ENCODE assay signal across 10 mouse cellular contexts in genomic region chr2:72202252-72202651, GRCm38 (mm10).
DNase-seq lines count a peak whose midpoint lies in the region; ATAC-seq and TF ChIP-seq lines count a peak whose summit lies in the region.
"Had no signal": no experiment of that assay in that cellular context is flagged by ENCODE, and none has a peak within 500 bp of the region (broad histone marks: within the 10 kb centered on the region; RNA-seq: fewer than 3 reads in every experiment).

No protein-coding gene starts in this region.

- TF ChIP-seq CTCF in lung, adult 2 months (IDR thresholded peaks at IDR 0.05; ENCODE audit: insufficient read depth, low read length), result no peak
- no peak for TF ChIP-seq CTCF in olfactory bulb, adult 2 months (IDR thresholded peaks at IDR 0.05; ENCODE audit: insufficient read depth, low read depth, low read length)

- H3K9ac ChIP-seq in heart, embryonic 12.5 days, result no peak overlapping the region
- no peak overlapping the region for H3K9ac ChIP-seq in midbrain, embryonic 14.5 days (replicated peaks; ENCODE audit: low read length)
- H3K9ac ChIP-seq: liver, embryonic 13.5 days had no signal

- no peak overlapping the region for H3K4me3 ChIP-seq in lung, adult 2 months (replicated peaks; ENCODE audit: extremely low read depth, low read depth, low read length)
- no peak overlapping the region for H3K4me3 ChIP-seq in heart, embryonic 12.5 days
- H3K4me3 ChIP-seq in olfactory bulb, adult 2 months (ENCODE audit: insufficient read depth, low read depth, low read length), result no peak overlapping the region
- H3K4me3 ChIP-seq in midbrain, embryonic 14.5 days (replicated peaks; ENCODE audit: low read depth, low read length), result no peak overlapping the region
- H3K4me3 ChIP-seq: liver, embryonic 13.5 days had no signal

- ATAC-seq in heart, embryonic 12.5 days (ENCODE audit: insufficient number of reproducible peaks, low FRiP score), result no peak; the same call in 1 of the 2 replicates
- no peak for ATAC-seq in midbrain, embryonic 14.5 days (ENCODE audit: low FRiP score, low TSS enrichment)
- ATAC-seq in erythroid progenitor cell, adult 5-6 weeks (replicated peaks; ENCODE audit: low FRiP score, poor library complexity, severe bottlenecking), result no peak

- no peak overlapping the region for H3K4me2 ChIP-seq in heart, embryonic 12.5 days
- no peak overlapping the region for H3K4me2 ChIP-seq in midbrain, embryonic 14.5 days (ENCODE audit: low read length)
- H3K4me2 ChIP-seq: liver, embryonic 13.5 days had no signal

- peaks cover 7% of the 10 kb centered on the region for H3K4me1 ChIP-seq in lung, adult 2 months (ENCODE audit: control insufficient read depth, insufficient read depth, low read length)
- H3K4me1 ChIP-seq in heart, embryonic 12.5 days (replicated peaks), result peaks cover 38% of the 10 kb centered on the region
- peaks cover 11% of the 10 kb centered on the region; the same call in 1 of the 2 replicates for H3K4me1 ChIP-seq in olfactory bulb, adult 2 months (ENCODE audit: control insufficient read depth, insufficient read depth, low read length)
- no peaks in the 10 kb centered on the region for H3K4me1 ChIP-seq in midbrain, embryonic 14.5 days (ENCODE audit: control insufficient read depth, insufficient read depth, low read length)

- no peaks in the 10 kb centered on the region for H3K27me3 ChIP-seq in heart, embryonic 12.5 days (replicated peaks)
- H3K27me3 ChIP-seq in midbrain, embryonic 14.5 days (ENCODE audit: control insufficient read depth, insufficient read depth, low read length), result no peaks in the 10 kb centered on the region
- H3K27me3 ChIP-seq: liver, embryonic 13.5 days had no signal

- peak overlapping the region; percentile 61 for H3K27ac ChIP-seq in heart, embryonic 12.5 days (ENCODE audit: poor library complexity, severe bottlenecking)
- H3K27ac ChIP-seq in olfactory bulb, adult 2 months (ENCODE audit: insufficient read depth, low read depth, low read length), result peak overlapping the region; percentile 25; the same call in 1 of the 2 replicates
- no peak overlapping the region for H3K27ac ChIP-seq in midbrain, embryonic 14.5 days (replicated peaks; ENCODE audit: low read depth, low read length)

- H3K9me3 ChIP-seq in heart, embryonic 12.5 days (replicated peaks), result no peaks in the 10 kb centered on the region
- H3K9me3 ChIP-seq in midbrain, embryonic 14.5 days (ENCODE audit: control insufficient read depth, low read length), result no peaks in the 10 kb centered on the region
- H3K9me3 ChIP-seq: liver, embryonic 13.5 days had no signal

- H3K36me3 ChIP-seq in heart, embryonic 12.5 days, result no peaks in the 10 kb centered on the region
- no peaks in the 10 kb centered on the region for H3K36me3 ChIP-seq in midbrain, embryonic 14.5 days (ENCODE audit: control insufficient read depth, insufficient read depth, low read length)

- TF ChIP-seq POLR2A in lung, adult 2 months (IDR thresholded peaks at IDR 0.05; ENCODE audit: borderline replicate concordance, extremely low read depth, low read depth, low read length), result no peak
- TF ChIP-seq POLR2A in olfactory bulb, adult 2 months (IDR thresholded peaks at IDR 0.05; ENCODE audit: insufficient read depth, low read depth, low read length), result no peak

- DNase-seq in lung, adult 18-20 months, result peak; percentile 22 to 56
- DNase-seq in lung, adult 2 months, result no peak
- DNase-seq in kidney, postnatal 25 days, result peak; percentile 53 to 56
- no peak for DNase-seq in adipocyte (ENCODE audit: low spot score)
- no peak for DNase-seq in midbrain, embryonic 14.5 days
- DNase-seq: cerebellum, adult 9-10 months; liver, embryonic 13.5 days had no signal

- WGBS in lung, adult 2 months, result 32% methylated on average over 6 of the region's 6 CpGs
- 20% methylated on average over 6 of the region's 6 CpGs for WGBS in heart, embryonic 12.5 days
- WGBS in olfactory bulb, adult 2 months, result 77% methylated on average over 6 of the region's 6 CpGs
- WGBS in midbrain, embryonic 14.5 days, result 88% methylated on average over 6 of the region's 6 CpGs

Comparison
In these comparisons a context has a peak if more than half of its experiments do, and no peak if none do; other contexts are left out.
1. DNase-seq: peak in lung, adult 18-20 months (2 of 2) and kidney, postnatal 25 days (2 of 2); none in lung, adult 2 months (single experiment), adipocyte (single experiment) and midbrain, embryonic 14.5 days (single experiment).